Mouse (Mus musculus) cortical plate, adult 2 months (tissue): ENCODE measurements around the gene Gfra4. TPM values are rescaled to one million over a fixed set of nuclear protein-coding genes. Genes with fewer than 3 reads are reported as not detected.
"Not testable (repeated sequence)": the region's sequence is repeated elsewhere in the genome, so short reads cannot be mapped to it uniquely, and the experiment has no call there.

Source experiments
- H3K27ac ChIP-seq: fragments of 200-500 bp; 2 replicates; pipeline ENCODE4 v1.5.1; 2012; ENCODE audit warnings: low read length, control low read depth, inconsistent platforms; ENCODE audit not compliant: insufficient read depth
- H3K4me1 ChIP-seq: fragments of 200-500 bp; 2 replicates; pipeline ENCODE4 v1.6.1; 2011; ENCODE audit warnings: low read length; ENCODE audit not compliant: control insufficient read depth, insufficient read depth
- H3K4me3 ChIP-seq: fragments of 200-500 bp; 2 replicates; pipeline ENCODE4 v1.5.1; 2011; ENCODE audit warnings: mild to moderate bottlenecking, low read length, control low read depth; ENCODE audit not compliant: insufficient read depth
- CTCF ChIP-seq: fragments of 200-500 bp; IDR thresholded peaks from 2 replicates; pipeline ENCODE4 v1.5.1; 2011; ENCODE audit warnings: mild to moderate bottlenecking, control low read depth, low read length; ENCODE audit not compliant: insufficient read depth; ENCODE audit errors: extremely low read depth
- POLR2A ChIP-seq: fragments of 200-500 bp; IDR thresholded peaks from 2 replicates; pipeline ENCODE4 v1.6.1; 2011; ENCODE audit warnings: mild to moderate bottlenecking, low read length, control low read depth; ENCODE audit not compliant: insufficient read depth; ENCODE audit errors: extremely low read depth
- polyA plus RNA-seq: library from polyadenylated mRNA; depleted of rRNA; stranded (reverse); fragments of >200 nt; gene quantifications from 2 replicates; pipeline ENCODE4 v1.2.3, GENCODE M21; 2012; rRNA removed

Gene Gfra4
- polyA plus RNA-seq, 1 experiment: 201 TPM

DNA sequence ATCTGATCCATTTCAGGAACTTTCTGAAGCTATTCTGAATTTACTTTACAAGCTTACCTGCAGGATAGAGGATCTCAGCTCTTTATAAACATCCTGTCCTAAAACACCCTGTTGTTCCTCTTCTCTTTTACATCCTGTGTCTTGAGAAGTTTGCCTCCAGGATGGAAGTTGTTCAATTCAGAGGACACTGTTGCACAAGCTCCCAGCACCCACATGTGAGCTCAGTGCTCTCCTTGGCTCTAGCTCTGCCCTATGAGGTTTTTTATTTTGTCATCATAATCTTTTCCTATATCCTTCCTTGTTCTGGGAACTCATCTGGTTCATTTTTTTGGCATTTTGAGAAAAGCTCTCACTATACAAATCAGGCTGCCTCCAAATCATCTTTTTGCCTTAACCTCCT lies 6.1 kb downstream of the Gfra4 start:
- Histone ChIP-seq H3K27ac (no peak overlapping the region), H3K4me1 (peaks cover 5% of the 10 kb centered on the region; the same call in 1 of the 2 replicates), H3K4me3 (no peak overlapping the region)
- TF ChIP-seq CTCF: no peak

DNA sequence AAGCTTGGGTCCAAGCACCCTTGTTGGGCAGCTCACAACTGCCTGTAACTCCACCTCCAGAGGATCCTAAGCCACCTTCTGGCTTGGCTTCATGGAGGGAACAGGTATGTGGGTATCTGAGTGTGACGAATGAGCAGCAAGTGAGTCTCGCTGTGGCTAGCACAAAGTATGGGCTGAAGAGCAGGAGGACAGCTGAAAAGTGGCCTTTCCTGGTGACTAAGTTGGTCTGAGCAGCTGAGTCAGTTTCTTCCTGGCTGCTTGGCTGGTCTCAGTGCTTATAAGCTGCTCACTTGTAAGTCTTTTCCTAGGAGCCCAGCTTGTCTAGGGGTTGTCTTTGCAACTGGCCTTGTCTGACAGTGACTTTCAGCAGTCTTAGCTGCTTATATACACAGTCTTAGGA lies 6.5 kb downstream of the Gfra4 start:
- TF ChIP-seq POLR2A (no peak), CTCF (no peak)
- H3K4me1 ChIP-seq: peaks cover 5% of the 10 kb centered on the region; the same call in 1 of the 2 replicates
- H3K27ac ChIP-seq: no peak overlapping the region
- no peak overlapping the region for H3K4me3 ChIP-seq

GRCm38 (mm10) chr2:131031406-131031805 lies 11.5 kb downstream of the Gfra4 start:
- H3K4me1 ChIP-seq, H3K27ac ChIP-seq, H3K4me3 ChIP-seq: not testable (repeated sequence)

DNA sequence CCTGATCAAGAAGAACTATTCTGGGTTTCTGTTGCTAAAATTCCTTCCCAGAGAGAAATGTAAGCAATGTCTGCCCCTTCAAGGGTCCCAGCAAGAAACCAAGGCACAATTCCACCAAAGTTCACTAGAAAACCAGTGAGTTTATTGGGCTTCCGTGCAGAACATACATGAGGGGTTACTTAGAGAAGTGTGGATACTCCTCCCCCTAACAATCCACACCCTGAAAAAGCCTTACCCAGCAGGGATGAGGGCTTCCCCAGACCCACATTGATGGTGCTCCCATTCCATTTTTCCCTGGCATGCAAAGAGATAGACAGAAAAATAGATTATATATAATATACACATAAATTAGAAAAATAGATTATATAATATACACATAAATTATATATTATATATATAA lies 11.9 kb downstream of the Gfra4 start:
- Histone ChIP-seq H3K4me1 (no peaks in the 10 kb centered on the region; the same call in none of the 2 replicates), H3K4me3 (no peak overlapping the region), H3K27ac (no peak overlapping the region)
- no peak for TF ChIP-seq POLR2A
- no peak for TF ChIP-seq CTCF

DNA sequence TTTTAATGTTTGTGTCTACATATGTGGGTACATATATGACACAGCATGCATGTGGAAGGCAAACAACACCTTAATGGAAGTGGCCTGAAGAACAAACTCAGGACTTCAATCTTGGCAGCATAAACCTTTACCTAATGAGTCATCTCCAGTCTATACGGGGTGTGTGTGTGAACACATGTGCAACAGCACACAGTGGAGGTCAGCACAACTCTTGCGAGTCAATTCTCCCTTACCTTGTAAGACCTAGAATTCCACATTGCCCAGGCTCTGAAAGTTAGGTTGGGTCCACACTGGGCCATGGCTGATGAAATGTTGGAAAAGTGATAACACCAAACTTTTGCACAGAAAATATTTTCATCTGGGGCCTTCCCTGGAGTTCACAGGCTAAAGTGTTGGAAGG lies 12.3 kb downstream of the Gfra4 start:
- H3K4me1 ChIP-seq: no peaks in the 10 kb centered on the region; the same call in none of the 2 replicates
- no peak overlapping the region for H3K27ac ChIP-seq
- H3K4me3 ChIP-seq: no peak overlapping the region
- TF ChIP-seq POLR2A (no peak), CTCF (no peak)

GRCm38 (mm10) chr2:131029065-131029935 lies 13.6 kb downstream of the Gfra4 start:
- H3K27ac ChIP-seq: no peak overlapping the region
- no peak overlapping the region for H3K4me3 ChIP-seq
- H3K4me1 ChIP-seq: no peaks in the 10 kb centered on the region; the same call in none of the 2 replicates
- TF ChIP-seq CTCF: no peak
- TF ChIP-seq POLR2A: no peak

- no peaks in the 10 kb centered on the region; the same call in none of the 2 replicates for H3K4me1 ChIP-seq
- no peak for TF ChIP-seq CTCF
- no peak for TF ChIP-seq POLR2A
- H3K4me3 ChIP-seq: no peak overlapping the region
- H3K27ac ChIP-seq: no peak overlapping the region
Measured at GRCm38 (mm10) chr2:131026941-131027340, 15.9 kb downstream of the Gfra4 start.

DNA sequence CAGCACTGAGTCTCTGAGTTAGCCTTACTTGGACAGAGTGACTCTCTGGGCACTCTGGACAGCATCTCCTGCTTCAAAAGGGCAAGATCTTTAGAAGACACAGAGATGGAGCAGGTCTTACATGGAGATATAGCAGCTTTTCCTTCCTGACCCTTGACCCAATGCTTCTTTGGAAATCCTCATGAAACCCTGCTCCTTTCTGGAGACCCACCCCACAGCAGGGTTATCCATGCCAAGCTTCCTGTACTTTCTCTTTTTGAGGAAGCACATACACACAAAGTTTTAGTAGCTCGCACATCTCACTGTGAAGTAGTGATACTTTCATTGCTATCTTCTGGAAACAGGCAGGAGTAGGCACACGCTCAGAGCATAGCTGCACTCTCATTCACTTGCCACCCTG lies 17.7 kb downstream of the Gfra4 start:
- Histone ChIP-seq H3K4me1 (no peaks in the 10 kb centered on the region; the same call in none of the 2 replicates), H3K27ac (no peak overlapping the region), H3K4me3 (no peak overlapping the region)
- TF ChIP-seq CTCF: no peak

GRCm38 (mm10) chr2:131010566-131010965 lies 32.3 kb downstream of the Gfra4 start:
- Histone ChIP-seq H3K4me3 (no peak overlapping the region), H3K27ac (no peak overlapping the region), H3K4me1 (no peaks in the 10 kb centered on the region)
- TF ChIP-seq CTCF: no peak
- TF ChIP-seq POLR2A: no peak

- Histone ChIP-seq H3K4me1 (no peaks in the 10 kb centered on the region), H3K27ac (no peak overlapping the region), H3K4me3 (no peak overlapping the region)
- no peak for TF ChIP-seq CTCF
- no peak for TF ChIP-seq POLR2A
Measured at GRCm38 (mm10) chr2:131009123-131009522, 33.8 kb downstream of the Gfra4 start.

- no peak for TF ChIP-seq CTCF
- TF ChIP-seq POLR2A: no peak
- Histone ChIP-seq H3K4me1 (0 out of 2 replicates have a peak, but pooled peaks cover 1% of the 10 kb centered on the region), H3K27ac (no peak overlapping the region), H3K4me3 (no peak overlapping the region)
Measured at GRCm38 (mm10) chr2:130992818-130993217, 50.1 kb downstream of the Gfra4 start.

Other genes with a start within 250 kb of the Gfra4 start
- gene 4930402H24Rik, start 136.7 kb downstream of the Gfra4 start, polyA plus RNA-seq: 62.4 and 62.9 TPM in 2 replicates
- gene Atrn, start 136.6 kb downstream of the Gfra4 start, polyA plus RNA-seq: 57.9 and 59.3 TPM in 2 replicates
- gene Adam33, start 20.7 kb upstream of the Gfra4 start, polyA plus RNA-seq: 21.0 and 21.7 TPM in 2 replicates
- 0.21 and 0.35 TPM in 2 replicates for gene Siglec1, start 43.7 kb upstream of the Gfra4 start, polyA plus RNA-seq
- 10.2 and 10.5 TPM in 2 replicates for gene Hspa12b, start 84.2 kb upstream of the Gfra4 start, polyA plus RNA-seq
- gene Gm11037, start 90.4 kb upstream of the Gfra4 start, polyA plus RNA-seq: not detected in 2 replicates
- 110 and 130 TPM in 2 replicates for gene 1700037H04Rik, start 117.0 kb upstream of the Gfra4 start, polyA plus RNA-seq
- 82.1 and 87.2 TPM in 2 replicates for gene Cenpb, start 137.0 kb upstream of the Gfra4 start, polyA plus RNA-seq
- gene Cdc25b, start 143.9 kb upstream of the Gfra4 start, polyA plus RNA-seq: 42.9 and 52.5 TPM in 2 replicates
- gene Spef1, start 144.2 kb upstream of the Gfra4 start, polyA plus RNA-seq: 8.4 and 10.4 TPM in 2 replicates
- gene Ap5s1, start 164.0 kb upstream of the Gfra4 start, polyA plus RNA-seq: 46.0 and 47.5 TPM in 2 replicates
- gene Mavs, start 191.0 kb upstream of the Gfra4 start, polyA plus RNA-seq: 8.8 and 10.1 TPM in 2 replicates
- 32.4 and 35.5 TPM in 2 replicates for gene Pank2, start 219.4 kb upstream of the Gfra4 start, polyA plus RNA-seq